Mouse (Mus musculus): Measurements from ENCODE around the gene Gpr183. TPM values are rescaled to one million over a fixed set of nuclear protein-coding genes. Genes with fewer than 3 reads are reported as not detected.

The Gpr183 gene
- polyA plus RNA-seq, 1 experiment from 2014 or later: 2.4 TPM

- no peaks in the 10 kb centered on the region for H3K9me3 ChIP-seq (ENCODE audit: control insufficient read depth, low read length)
- H3K36me3 ChIP-seq (ENCODE audit: control insufficient read depth, insufficient read depth, low read length): no peaks in the 10 kb centered on the region
- H3K27ac ChIP-seq (replicated peaks in 1 of 2; ENCODE audit: control insufficient read depth in 1 of 2, insufficient read depth in 1 of 2, low read depth in 2 of 2, low read length in 2 of 2): no peak overlapping the region
- ATAC-seq (ENCODE audit: insufficient number of reproducible peaks, insufficient read depth, low FRiP score, low read depth): no peak
- peaks cover 8 to 16% of the 10 kb centered on the region in 2 experiments for H3K4me1 ChIP-seq (ENCODE audit: control insufficient read depth in 2 of 2, insufficient read depth in 2 of 2, low read length in 2 of 2)
- 84% methylated on average over 5 of the region's 5 CpGs for WGBS
- no peak overlapping the region for H3K4me2 ChIP-seq (ENCODE audit: low read length)
- H3K4me3 ChIP-seq (ENCODE audit: control insufficient read depth in 1 of 2, insufficient read depth in 1 of 2, low read depth in 1 of 2, low read length in 2 of 2): no peak overlapping the region
- no peaks in the 10 kb centered on the region for H3K27me3 ChIP-seq (ENCODE audit: control insufficient read depth, insufficient read depth, low read length)
- no peak overlapping the region for H3K9ac ChIP-seq (ENCODE audit: low read length)
Measured at GRCm38 (mm10) chr14:121956291-121956690, 8.7 kb downstream of the Gpr183 start.

- Histone ChIP-seq H3K9ac (ENCODE audit: low read length) (no peak overlapping the region), H3K4me1 (ENCODE audit: control insufficient read depth in 2 of 2, insufficient read depth in 2 of 2, low read length in 2 of 2) (peaks cover 4 to 9% of the 10 kb centered on the region in 2 experiments; a peak in 2 of 4 replicates), H3K27ac (replicated peaks in 1 of 2; ENCODE audit: control insufficient read depth in 1 of 2, insufficient read depth in 1 of 2, low read depth in 2 of 2, low read length in 2 of 2) (no peak overlapping the region), H3K4me3 (ENCODE audit: control insufficient read depth in 1 of 2, insufficient read depth in 1 of 2, low read depth in 1 of 2, low read length in 2 of 2) (no peak overlapping the region), H3K4me2 (ENCODE audit: low read length) (no peak overlapping the region), H3K9me3 (ENCODE audit: control insufficient read depth, low read length) (no peaks in the 10 kb centered on the region), H3K36me3 (ENCODE audit: control insufficient read depth, insufficient read depth, low read length) (no peaks in the 10 kb centered on the region), H3K27me3 (ENCODE audit: control insufficient read depth, insufficient read depth, low read length) (no peaks in the 10 kb centered on the region)
- no peak for ATAC-seq (ENCODE audit: insufficient number of reproducible peaks, insufficient read depth, low FRiP score, low read depth)
- 81% methylated on average over 5 of the region's 5 CpGs for WGBS
Measured at GRCm38 (mm10) chr14:121955176-121955795, 9.7 kb downstream of the Gpr183 start.

GRCm38 (mm10) chr14:121954608-121955007 is 10.4 kb downstream of the Gpr183 start:
- Histone ChIP-seq H3K4me2 (ENCODE audit: low read length) (no peak overlapping the region), H3K9ac (ENCODE audit: low read length) (no peak overlapping the region), H3K9me3 (ENCODE audit: control insufficient read depth, low read length) (no peaks in the 10 kb centered on the region), H3K4me1 (ENCODE audit: control insufficient read depth in 2 of 2, insufficient read depth in 2 of 2, low read length in 2 of 2) (peaks cover 4 to 9% of the 10 kb centered on the region in 2 experiments; a peak in 2 of 4 replicates), H3K27me3 (ENCODE audit: control insufficient read depth, insufficient read depth, low read length) (no peaks in the 10 kb centered on the region), H3K4me3 (ENCODE audit: control insufficient read depth in 1 of 2, insufficient read depth in 1 of 2, low read depth in 1 of 2, low read length in 2 of 2) (no peak overlapping the region), H3K36me3 (ENCODE audit: control insufficient read depth, insufficient read depth, low read length) (no peaks in the 10 kb centered on the region), H3K27ac (replicated peaks in 1 of 2; ENCODE audit: control insufficient read depth in 1 of 2, insufficient read depth in 1 of 2, low read depth in 2 of 2, low read length in 2 of 2) (no peak overlapping the region)
- 89% methylated on average over 12 of the region's 12 CpGs for whole genome bisulfite sequencing
- ATAC-seq (ENCODE audit: insufficient number of reproducible peaks, insufficient read depth, low FRiP score, low read depth): no peak

GRCm38 (mm10) chr14:121954129-121954528 is 10.9 kb downstream of the Gpr183 start:
- no peak for ATAC-seq (ENCODE audit: insufficient number of reproducible peaks, insufficient read depth, low FRiP score, low read depth)
- Histone ChIP-seq H3K9me3 (ENCODE audit: control insufficient read depth, low read length) (no peaks in the 10 kb centered on the region), H3K4me2 (ENCODE audit: low read length) (no peak overlapping the region), H3K27me3 (ENCODE audit: control insufficient read depth, insufficient read depth, low read length) (no peaks in the 10 kb centered on the region), H3K36me3 (ENCODE audit: control insufficient read depth, insufficient read depth, low read length) (no peaks in the 10 kb centered on the region), H3K4me3 (ENCODE audit: control insufficient read depth in 1 of 2, insufficient read depth in 1 of 2, low read depth in 1 of 2, low read length in 2 of 2) (no peak overlapping the region), H3K4me1 (ENCODE audit: control insufficient read depth in 2 of 2, insufficient read depth in 2 of 2, low read length in 2 of 2) (peaks cover 4 to 9% of the 10 kb centered on the region in 2 experiments; a peak in 2 of 4 replicates), H3K27ac (replicated peaks in 1 of 2; ENCODE audit: control insufficient read depth in 1 of 2, insufficient read depth in 1 of 2, low read depth in 2 of 2, low read length in 2 of 2) (no peak overlapping the region), H3K9ac (ENCODE audit: low read length) (no peak overlapping the region)
- WGBS: 50% methylated on average over 11 of the region's 11 CpGs

- Histone ChIP-seq H3K27ac (replicated peaks in 1 of 2; ENCODE audit: control insufficient read depth in 1 of 2, insufficient read depth in 1 of 2, low read depth in 2 of 2, low read length in 2 of 2) (no peak overlapping the region), H3K27me3 (ENCODE audit: control insufficient read depth, insufficient read depth, low read length) (no peaks in the 10 kb centered on the region), H3K9me3 (ENCODE audit: control insufficient read depth, low read length) (no peaks in the 10 kb centered on the region), H3K4me3 (ENCODE audit: control insufficient read depth in 1 of 2, insufficient read depth in 1 of 2, low read depth in 1 of 2, low read length in 2 of 2) (no peak overlapping the region), H3K9ac (ENCODE audit: low read length) (no peak overlapping the region), H3K4me2 (ENCODE audit: low read length) (no peak overlapping the region), H3K36me3 (ENCODE audit: control insufficient read depth, insufficient read depth, low read length) (no peaks in the 10 kb centered on the region), H3K4me1 (ENCODE audit: control insufficient read depth in 2 of 2, insufficient read depth in 2 of 2, low read length in 2 of 2) (peaks cover 4 to 9% of the 10 kb centered on the region in 2 experiments; a peak in 1 of 4 replicates)
- no peak for ATAC-seq (ENCODE audit: insufficient number of reproducible peaks, insufficient read depth, low FRiP score, low read depth)
- WGBS: 89% methylated on average over 5 of the region's 5 CpGs
Measured at GRCm38 (mm10) chr14:121952046-121952400, 13.0 kb downstream of the Gpr183 start.

DNA sequence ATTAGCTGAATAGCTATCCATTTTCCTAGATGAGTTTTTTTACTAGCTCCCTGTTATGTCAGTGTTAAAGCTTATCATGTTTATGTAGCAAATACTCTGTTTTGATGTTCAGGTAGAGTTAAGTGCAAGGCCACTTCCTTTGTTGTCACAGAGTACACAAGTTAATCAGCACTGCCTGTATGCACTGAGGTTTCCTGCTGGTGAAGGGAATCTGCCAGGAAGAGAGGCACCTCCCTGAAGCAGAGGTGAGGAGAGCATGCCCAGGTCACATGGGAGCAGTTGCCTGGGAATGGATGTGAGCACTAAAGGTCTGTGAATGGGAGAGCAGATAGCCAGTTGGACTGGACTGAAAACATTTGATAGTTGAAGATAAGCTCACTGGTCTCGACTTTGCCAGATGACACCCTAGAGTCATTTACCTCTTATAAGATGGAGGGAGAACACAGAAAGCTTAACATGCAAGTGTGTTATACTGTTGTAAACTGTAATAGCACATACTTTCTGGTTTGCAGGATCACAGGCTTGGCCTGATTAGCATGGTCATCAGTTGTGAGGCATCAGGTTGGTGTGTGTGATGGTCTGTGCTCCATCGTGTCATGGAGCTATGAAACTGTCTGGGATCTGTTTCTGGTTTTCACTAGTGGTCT is 13.5 kb downstream of the Gpr183 start:
- peaks cover 4 to 9% of the 10 kb centered on the region in 2 experiments; a peak in 1 of 4 replicates for H3K4me1 ChIP-seq (ENCODE audit: control insufficient read depth in 2 of 2, insufficient read depth in 2 of 2, low read length in 2 of 2)
- 58% methylated on average over 2 of the region's 2 CpGs for WGBS
- H3K9ac ChIP-seq (ENCODE audit: low read length): no peak overlapping the region
- ATAC-seq (ENCODE audit: insufficient number of reproducible peaks, insufficient read depth, low FRiP score, low read depth): no peak
- no peaks in the 10 kb centered on the region for H3K36me3 ChIP-seq (ENCODE audit: control insufficient read depth, insufficient read depth, low read length)
- H3K9me3 ChIP-seq (ENCODE audit: control insufficient read depth, low read length): no peaks in the 10 kb centered on the region
- no peak overlapping the region for H3K4me2 ChIP-seq (ENCODE audit: low read length)
- H3K27ac ChIP-seq (replicated peaks in 1 of 2; ENCODE audit: control insufficient read depth in 1 of 2, insufficient read depth in 1 of 2, low read depth in 2 of 2, low read length in 2 of 2): no peak overlapping the region
- no peak overlapping the region for H3K4me3 ChIP-seq (ENCODE audit: control insufficient read depth in 1 of 2, insufficient read depth in 1 of 2, low read depth in 1 of 2, low read length in 2 of 2)
- no peaks in the 10 kb centered on the region for H3K27me3 ChIP-seq (ENCODE audit: control insufficient read depth, insufficient read depth, low read length)

- Histone ChIP-seq H3K4me3 (ENCODE audit: control insufficient read depth in 1 of 2, insufficient read depth in 1 of 2, low read depth in 1 of 2, low read length in 2 of 2) (no peak overlapping the region), H3K4me2 (ENCODE audit: low read length) (no peak overlapping the region), H3K9ac (ENCODE audit: low read length) (no peak overlapping the region), H3K4me1 (ENCODE audit: control insufficient read depth in 2 of 2, insufficient read depth in 2 of 2, low read length in 2 of 2) (peaks cover 4 to 9% of the 10 kb centered on the region in 2 experiments; a peak in 1 of 4 replicates), H3K9me3 (ENCODE audit: control insufficient read depth, low read length) (no peaks in the 10 kb centered on the region), H3K27me3 (ENCODE audit: control insufficient read depth, insufficient read depth, low read length) (no peaks in the 10 kb centered on the region), H3K36me3 (ENCODE audit: control insufficient read depth, insufficient read depth, low read length) (no peaks in the 10 kb centered on the region), H3K27ac (replicated peaks in 1 of 2; ENCODE audit: control insufficient read depth in 1 of 2, insufficient read depth in 1 of 2, low read depth in 2 of 2, low read length in 2 of 2) (no peak overlapping the region)
- 86% methylated on average over 5 of the region's 5 CpGs for WGBS
- ATAC-seq (ENCODE audit: insufficient number of reproducible peaks, insufficient read depth, low FRiP score, low read depth): no peak
Measured at GRCm38 (mm10) chr14:121949897-121950296, 15.1 kb downstream of the Gpr183 start.
